Mouse (Mus musculus) right cerebral cortex, adult 18-20 months (tissue): ENCODE measurements around the gene Nme6.
A peak's percentile ranks its signal among the peaks of the same experiment; 100 is the strongest.

ENCODE experiments used
- DNase-seq: peaks from one replicate; pipeline ENCODE4 v3.0.0; 2022; ENCODE audit warnings: mixed read lengths

The Nme6 gene

GRCm38 (mm10) chr9:109874797-109875691, 42.5 kb downstream of the Nme6 start, which contains the start of gene Cdc25a:
Gene Cdc25a (plus strand): TSS chr9:109875579.
- peak; percentile 97 for DNase-seq

DNA sequence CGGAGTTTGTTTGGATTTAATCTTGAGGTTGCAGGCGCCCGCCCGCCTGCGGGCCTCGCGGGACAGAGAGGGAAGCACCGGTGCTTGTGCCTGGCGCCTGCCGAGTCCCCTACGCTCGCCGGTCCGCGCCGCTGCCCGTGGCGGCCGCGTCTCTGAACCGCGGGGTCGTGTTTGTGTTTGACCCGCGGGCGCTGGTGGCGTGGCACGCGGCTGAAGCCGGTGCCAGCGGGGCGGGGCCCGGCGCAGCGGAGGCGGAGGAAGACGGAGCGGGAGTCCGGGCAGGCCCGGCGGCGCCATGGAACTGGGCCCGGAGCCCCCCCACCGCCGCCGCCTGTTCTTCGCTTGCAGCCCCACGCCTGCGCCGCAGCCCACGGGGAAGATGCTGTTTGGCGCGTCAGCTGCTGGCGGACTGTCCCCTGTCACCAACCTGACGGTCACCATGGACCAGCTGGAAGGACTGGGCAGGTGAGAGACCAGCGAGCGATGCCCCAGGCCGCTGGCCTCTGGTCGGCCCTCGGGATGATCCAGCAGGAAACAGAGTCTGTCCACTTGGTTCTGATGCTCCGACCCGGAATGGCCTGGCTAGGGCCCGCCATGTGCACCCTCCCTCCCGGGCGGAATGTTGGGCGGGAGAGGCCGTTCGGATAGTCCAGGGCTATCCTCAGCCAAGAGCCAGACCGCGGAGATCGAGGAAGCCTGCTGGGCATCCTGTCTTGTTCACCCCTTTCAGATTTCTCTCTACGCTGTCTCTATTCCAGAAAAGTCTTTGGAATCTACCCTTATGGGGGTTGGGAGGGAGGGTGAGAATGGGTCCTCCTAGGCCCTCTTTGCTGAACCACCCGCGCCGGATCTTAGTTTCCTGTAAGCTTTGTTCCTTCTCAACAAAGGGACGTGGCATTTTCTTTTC, 43.4 kb downstream of the Nme6 start:
- DNase-seq, result peak; percentile 39

- DNase-seq, result no peak
Observed at GRCm38 (mm10) chr9:109876756-109877155, 44.2 kb downstream of the Nme6 start.

DNA sequence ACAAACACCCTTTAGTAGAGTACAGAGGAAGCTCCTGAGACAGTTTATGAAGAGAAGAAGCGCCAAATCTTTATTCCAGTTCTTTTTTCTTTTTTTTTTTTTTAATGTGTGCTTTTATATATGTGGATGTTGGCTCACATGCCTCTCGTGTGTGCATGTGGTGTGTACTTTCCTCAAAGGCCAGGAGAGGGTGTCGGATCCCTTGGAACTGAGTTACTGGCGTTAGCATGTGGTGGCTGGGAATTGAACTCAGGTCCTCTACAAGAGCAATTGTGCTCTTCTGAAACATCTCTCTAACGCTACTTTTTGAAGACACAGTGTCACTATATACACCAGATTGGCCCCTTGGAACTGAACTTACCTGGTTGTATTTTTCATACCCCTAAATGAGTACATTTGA, 45.1 kb downstream of the Nme6 start:
- no peak for DNase-seq

DNA sequence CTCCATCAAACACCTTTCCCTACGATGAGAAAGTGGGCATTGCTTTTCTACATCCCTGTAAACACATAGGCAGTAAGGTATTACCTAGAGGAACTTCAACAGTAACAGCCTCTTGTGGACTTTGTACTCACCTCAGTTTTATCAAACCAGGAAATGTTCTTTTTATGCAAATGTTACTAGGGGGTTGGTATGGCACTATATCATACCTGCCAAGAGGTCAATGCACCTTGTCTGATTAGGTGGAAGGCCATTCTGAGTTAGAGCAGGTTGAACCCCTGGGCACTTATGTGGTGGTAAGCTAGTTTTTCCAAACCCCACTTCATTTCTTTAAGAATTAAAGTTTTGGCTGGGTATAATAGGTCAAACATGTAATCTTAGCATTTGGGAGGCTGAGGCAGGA, 46.8 kb downstream of the Nme6 start:
- DNase-seq, result no peak

DNA sequence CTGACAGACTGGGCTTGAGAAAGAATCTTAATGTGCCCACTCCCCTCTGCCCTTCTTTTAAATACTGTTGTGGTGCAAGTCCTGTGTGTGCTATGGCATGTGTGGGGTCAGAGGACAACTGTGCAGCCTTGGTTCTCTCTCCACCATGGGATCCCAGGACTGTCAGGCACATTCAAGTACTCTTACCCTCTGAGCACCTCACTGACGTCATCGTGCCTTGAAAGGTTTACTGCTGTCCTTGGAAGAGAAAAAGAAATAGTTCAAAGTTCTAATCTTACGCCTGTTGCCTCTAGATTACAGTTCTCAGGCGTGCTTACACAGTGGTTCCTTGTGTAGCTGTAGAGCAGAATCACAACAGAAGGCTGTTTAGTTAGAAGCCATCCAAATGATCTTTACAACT, 53.7 kb downstream of the Nme6 start:
- DNase-seq, result no peak

- no peak for DNase-seq
Observed at GRCm38 (mm10) chr9:109887321-109887720, 54.8 kb downstream of the Nme6 start.

GRCm38 (mm10) chr9:109891501-109891900, 59.0 kb downstream of the Nme6 start:
- DNase-seq, result no peak
